Mouse (Mus musculus) C2C12 (cell line): ENCODE measurements at regions not wholly inside any gene's neighbourhood (a gene's known extent, or its start where the extent isn't known, plus 50 kb on each side); places are given as distances from the start of the nearest gene placed in this dataset.

Experiments used
- H3K27me3 ChIP-seq: one replicate; pipeline ENCODE4 v1.6.1; 2011; ENCODE audit not compliant: control insufficient read depth, insufficient read depth, insufficient read length
- H3K36me3 ChIP-seq: one replicate; pipeline ENCODE4 v1.6.1; 2011; ENCODE audit not compliant: control insufficient read depth, insufficient read depth
- H3K4me3 ChIP-seq: one replicate; pipeline ENCODE4 v1.5.1; 2011; ENCODE audit warnings: mild to moderate bottlenecking, control low read depth; ENCODE audit not compliant: poor library complexity, insufficient read depth, severe bottlenecking
- H3K79me2 ChIP-seq: one replicate; pipeline ENCODE4 v1.6.1; 2011; ENCODE audit not compliant: control insufficient read depth, insufficient read depth
- H3K79me3 ChIP-seq: one replicate; pipeline ENCODE4 v1.6.1; 2011; ENCODE audit warnings: low read depth, control low read depth
- H3ac ChIP-seq: one replicate; pipeline ENCODE3; 2011; ENCODE audit warnings: low read depth; ENCODE audit not compliant: control insufficient read depth, insufficient read length
- CEBPB ChIP-seq: IDR thresholded peaks from one replicate; pipeline ENCODE4 v1.6.1; 2011; ENCODE audit warnings: low read depth, mild to moderate bottlenecking, control low read depth, moderate library complexity
- CTCF ChIP-seq: IDR thresholded peaks from one replicate; pipeline ENCODE4 v1.5.1; 2011; ENCODE audit not compliant: control insufficient read depth, insufficient read depth, insufficient read length
- FOSL1 ChIP-seq: IDR thresholded peaks from one replicate; pipeline ENCODE4 v1.8.0; 2011; ENCODE audit warnings: mild to moderate bottlenecking, low read length; ENCODE audit not compliant: poor library complexity, insufficient read depth, severe bottlenecking
- MAX ChIP-seq: IDR thresholded peaks from one replicate; pipeline ENCODE4 v1.6.1; 2011; ENCODE audit warnings: mild to moderate bottlenecking, control low read depth
- MYOD1 ChIP-seq: IDR thresholded peaks from one replicate; pipeline ENCODE4 v1.6.1; 2011; ENCODE audit warnings: low read depth; ENCODE audit not compliant: control insufficient read depth, insufficient read length
- MYOG ChIP-seq: IDR thresholded peaks from one replicate; pipeline ENCODE4 v1.6.1; 2011; ENCODE audit not compliant: control insufficient read depth, insufficient read length; ENCODE audit errors: extremely low read depth
- USF1 ChIP-seq: IDR thresholded peaks from one replicate; pipeline ENCODE4 v1.6.1; 2011; ENCODE audit warnings: low read depth, mild to moderate bottlenecking, control low read depth, moderate library complexity

DNA sequence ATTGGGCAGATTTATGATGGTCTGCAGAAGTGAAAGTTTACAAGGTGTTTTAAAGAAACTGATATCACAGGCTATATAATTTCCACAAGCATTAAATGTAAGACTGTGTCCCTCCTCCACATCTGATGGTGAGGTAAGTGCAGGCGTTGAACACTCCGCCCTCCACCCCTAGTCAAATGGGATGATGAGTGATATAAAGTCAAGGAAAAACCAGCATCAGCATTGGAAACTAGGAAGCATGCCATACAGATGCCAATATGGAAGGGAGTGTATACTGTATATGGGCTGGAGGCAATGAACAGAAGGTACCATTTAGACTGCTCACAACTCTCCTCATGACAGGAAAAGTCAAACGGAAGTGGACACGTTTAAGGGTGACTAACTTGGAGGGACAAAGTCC is 468.5 kb upstream of the Gm26657 start:
- H3K79me2 ChIP-seq = no peaks in the 10 kb centered on the region
- H3K79me3 ChIP-seq = no peaks in the 10 kb centered on the region
- H3ac ChIP-seq = no peak overlapping the region
- TF ChIP-seq USF1 (no peak), MYOG (no peak), CTCF (no peak), CEBPB (no peak), MAX (no peak), MYOD1 (no peak), FOSL1 (no peak)
- H3K27me3 ChIP-seq = no peaks in the 10 kb centered on the region
- no peak overlapping the region for H3K4me3 ChIP-seq
- no peaks in the 10 kb centered on the region for H3K36me3 ChIP-seq

DNA sequence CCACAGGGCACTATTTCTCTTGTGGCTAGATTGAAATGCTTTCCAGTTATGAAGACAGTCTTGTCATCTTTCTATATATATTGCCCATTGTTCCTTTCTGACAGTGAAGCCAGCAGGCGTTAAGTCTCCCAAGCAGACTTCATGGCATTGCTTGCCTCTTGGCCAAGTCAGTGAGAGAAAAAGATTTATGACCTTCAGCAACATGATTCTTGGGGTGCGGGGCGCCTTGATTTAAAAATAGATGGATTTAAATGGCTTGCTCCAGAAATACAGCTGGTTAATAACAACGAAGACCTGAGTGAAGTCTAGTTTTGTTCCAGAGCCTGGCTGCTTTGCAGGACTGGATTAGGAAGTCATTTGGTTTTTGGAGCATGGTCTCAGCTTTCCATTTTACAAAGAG is 475.2 kb upstream of the Gm26657 start:
- Histone ChIP-seq H3K27me3 (no peaks in the 10 kb centered on the region), H3K36me3 (no peaks in the 10 kb centered on the region), H3K79me3 (no peaks in the 10 kb centered on the region), H3ac (no peak overlapping the region), H3K4me3 (no peak overlapping the region), H3K79me2 (no peaks in the 10 kb centered on the region)
- TF ChIP-seq MAX = no peak

DNA sequence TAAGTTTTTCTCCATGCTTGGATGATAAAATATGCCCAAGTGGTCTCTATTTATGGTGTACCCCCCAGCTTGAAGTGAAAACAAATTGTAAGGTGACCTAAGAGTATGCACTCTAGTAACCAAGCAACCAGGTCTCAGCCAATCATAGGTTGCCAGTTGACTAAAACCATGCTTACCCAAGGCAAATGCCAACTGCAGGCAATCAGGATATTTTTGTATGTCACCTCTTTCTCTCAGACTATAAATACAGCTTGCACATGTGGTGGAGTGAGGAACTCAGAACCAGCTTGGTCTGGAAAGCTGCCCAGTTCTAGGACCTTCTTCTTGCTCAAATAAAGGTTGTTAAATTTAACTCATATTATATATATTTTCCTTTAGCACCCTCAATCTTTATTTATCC is 476.0 kb upstream of the Gm26657 start:
- Histone ChIP-seq H3K4me3 (no peak overlapping the region), H3ac (no peak overlapping the region), H3K79me3 (no peaks in the 10 kb centered on the region), H3K27me3 (no peaks in the 10 kb centered on the region), H3K36me3 (no peaks in the 10 kb centered on the region), H3K79me2 (no peaks in the 10 kb centered on the region)
- TF ChIP-seq MYOG = no peak
- TF ChIP-seq USF1 = no peak
- TF ChIP-seq MYOD1 = no peak
- TF ChIP-seq CEBPB = no peak
- TF ChIP-seq FOSL1 = no peak
- no peak for TF ChIP-seq CTCF
- no peak for TF ChIP-seq MAX

DNA sequence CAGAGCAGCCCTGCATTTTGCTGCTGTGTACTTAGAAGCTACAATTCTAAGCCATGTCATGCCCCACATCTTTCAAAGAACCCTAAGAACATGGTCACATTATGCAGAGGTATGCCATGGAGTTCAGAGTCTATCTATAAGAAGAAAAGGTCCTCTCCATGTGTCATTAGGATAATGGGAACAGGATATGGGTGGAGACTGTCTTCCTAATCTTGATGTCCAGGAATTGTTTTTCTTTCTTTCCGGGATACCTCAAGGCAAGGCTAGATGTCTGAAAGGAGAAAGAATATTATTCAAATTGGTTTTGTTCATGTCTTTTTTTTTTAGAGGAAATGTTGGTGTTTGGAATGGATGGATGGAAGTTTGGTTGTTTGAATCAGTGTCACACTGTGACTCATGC is 477.3 kb upstream of the Gm26657 start:
- no peak overlapping the region for H3K4me3 ChIP-seq
- H3K79me2 ChIP-seq = no peaks in the 10 kb centered on the region
- no peaks in the 10 kb centered on the region for H3K79me3 ChIP-seq
- no peak overlapping the region for H3ac ChIP-seq
- H3K36me3 ChIP-seq = no peaks in the 10 kb centered on the region
- no peak for TF ChIP-seq MAX
- no peak for TF ChIP-seq MYOD1
- TF ChIP-seq FOSL1 = no peak
- TF ChIP-seq CEBPB = no peak
- TF ChIP-seq USF1 = no peak
- TF ChIP-seq CTCF = no peak
- no peak for TF ChIP-seq MYOG
- H3K27me3 ChIP-seq = no peaks in the 10 kb centered on the region

DNA sequence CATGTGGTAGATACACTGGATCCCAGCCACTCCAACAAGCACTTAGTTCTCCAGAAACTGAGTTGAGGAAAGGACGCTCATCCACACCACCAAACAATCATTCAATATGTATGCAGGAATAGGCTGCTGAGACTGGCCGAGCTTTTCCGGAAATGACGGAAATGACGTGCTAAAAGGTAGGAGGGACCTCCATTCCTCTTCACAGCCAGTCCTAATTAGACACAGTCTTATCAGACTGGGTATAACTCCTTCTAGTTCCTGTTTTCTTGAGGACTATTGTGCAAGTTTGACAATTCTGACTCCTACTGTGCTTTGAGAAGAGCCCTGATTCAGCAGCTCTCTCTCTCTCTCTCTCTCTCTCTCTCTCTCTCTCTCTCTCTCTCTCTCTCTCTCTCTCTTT is 477.9 kb upstream of the Gm26657 start:
- Histone ChIP-seq H3ac (no peak overlapping the region), H3K4me3 (no peak overlapping the region), H3K79me2 (no peaks in the 10 kb centered on the region), H3K36me3 (no peaks in the 10 kb centered on the region), H3K79me3 (no peaks in the 10 kb centered on the region), H3K27me3 (no peaks in the 10 kb centered on the region)
- TF ChIP-seq MAX = no peak
- no peak for TF ChIP-seq MYOD1
- no peak for TF ChIP-seq CTCF
- TF ChIP-seq FOSL1 = no peak
- no peak for TF ChIP-seq USF1
- TF ChIP-seq CEBPB = no peak
- TF ChIP-seq MYOG = no peak

DNA sequence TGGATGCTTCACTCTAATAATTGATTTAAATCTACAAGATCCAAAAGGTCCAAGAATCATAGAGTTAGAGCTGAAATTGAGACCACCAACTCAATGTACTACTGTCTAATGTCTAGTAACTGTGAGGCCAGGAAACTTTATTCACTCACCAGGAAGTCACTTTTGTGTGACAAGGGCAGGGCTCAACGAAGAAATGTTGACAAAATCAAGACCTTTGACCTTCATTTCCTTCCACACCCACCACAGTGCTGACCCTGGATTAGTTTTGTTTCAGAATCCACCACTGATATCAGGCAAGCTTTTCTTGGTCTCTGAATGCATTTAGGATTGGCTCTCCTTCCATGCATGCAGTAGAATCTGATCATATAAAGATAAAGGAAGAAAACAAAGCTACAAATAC is 487.5 kb upstream of the Gm26657 start:
- TF ChIP-seq CTCF (no peak), MAX (no peak), MYOD1 (no peak), FOSL1 (no peak), CEBPB (no peak), USF1 (no peak), MYOG (no peak)
- no peak overlapping the region for H3K4me3 ChIP-seq
- H3ac ChIP-seq = no peak overlapping the region
- H3K79me2 ChIP-seq = no peaks in the 10 kb centered on the region
- H3K79me3 ChIP-seq = no peaks in the 10 kb centered on the region
- H3K27me3 ChIP-seq = no peaks in the 10 kb centered on the region
- no peaks in the 10 kb centered on the region for H3K36me3 ChIP-seq
